Mouse (Mus musculus) myocyte (in vitro differentiated cells): ENCODE measurements around the gene Fbxl19. TPM values are rescaled to one million over a fixed set of nuclear protein-coding genes. Genes with fewer than 3 reads are reported as not detected.

Experiments
- H3K27me3 ChIP-seq: one replicate; pipeline ENCODE4 v1.6.1; 2011; ENCODE audit not compliant: control insufficient read depth, insufficient read depth, insufficient read length
- H3K36me3 ChIP-seq: one replicate; pipeline ENCODE4 v1.6.1; 2011; ENCODE audit not compliant: control insufficient read depth, insufficient read depth
- H3K4me2 ChIP-seq: one replicate; pipeline ENCODE4 v1.6.1; 2011; ENCODE audit warnings: low read depth, control low read depth
- H3K4me3 ChIP-seq: one replicate; pipeline ENCODE4 v1.5.1; 2011; ENCODE audit warnings: mild to moderate bottlenecking, control low read depth, moderate library complexity
- H3K79me2 ChIP-seq: one replicate; pipeline ENCODE4 v1.6.1; 2011; ENCODE audit not compliant: control insufficient read depth, insufficient read depth
- H3ac ChIP-seq: one replicate; pipeline ENCODE4 v1.6.1; 2011; ENCODE audit not compliant: control insufficient read depth, insufficient read length
- CEBPB ChIP-seq: IDR thresholded peaks from 2 replicates; pipeline ENCODE4 v1.6.1; 2011; ENCODE audit warnings: mild to moderate bottlenecking, moderate library complexity; ENCODE audit not compliant: poor library complexity, insufficient read depth, severe bottlenecking
- E2F4 ChIP-seq: IDR thresholded peaks from one replicate; pipeline ENCODE4 v1.6.1; 2011; ENCODE audit warnings: mild to moderate bottlenecking, control low read depth, moderate library complexity; ENCODE audit not compliant: insufficient read depth
- MAX ChIP-seq: IDR thresholded peaks from one replicate; pipeline ENCODE4 v1.6.1; 2011; ENCODE audit warnings: low read depth, mild to moderate bottlenecking, control low read depth
- MYOD1 ChIP-seq, 3 experiments: IDR thresholded peaks; one replicate each; pipeline ENCODE4 v1.6.1; 2011; ENCODE audit warnings: control low read depth in 2 of 3, low read depth in 2 of 3, mild to moderate bottlenecking in 2 of 3, moderate library complexity in 1 of 3; ENCODE audit not compliant: insufficient read length in 2 of 3, control insufficient read depth in 1 of 3
- MYOG ChIP-seq, 3 experiments: IDR thresholded peaks; one replicate each; pipeline ENCODE4 v1.6.1; 2011; ENCODE audit warnings: control low read depth in 2 of 3, low read depth in 2 of 3, mild to moderate bottlenecking in 2 of 3; ENCODE audit not compliant: insufficient read length in 2 of 3, control insufficient read depth in 1 of 3, insufficient read depth in 1 of 3
- POLR2A ChIP-seq: IDR thresholded peaks from one replicate; pipeline ENCODE4 v1.6.1; 2011; ENCODE audit warnings: low read depth, mild to moderate bottlenecking, control low read depth, moderate library complexity; ENCODE audit not compliant: insufficient read length
- POLR2AphosphoS2 ChIP-seq: IDR thresholded peaks from one replicate; pipeline ENCODE4 v1.6.1; 2011; ENCODE audit warnings: low read depth, control low read depth; ENCODE audit not compliant: insufficient read length
- REST ChIP-seq: IDR thresholded peaks from one replicate; pipeline ENCODE4 v1.6.1; 2011; ENCODE audit warnings: mild to moderate bottlenecking, control low read depth, moderate library complexity; ENCODE audit not compliant: insufficient read depth, insufficient read length
- SRF ChIP-seq: IDR thresholded peaks from one replicate; pipeline ENCODE4 v1.6.1; 2011; ENCODE audit warnings: low read depth; ENCODE audit not compliant: control insufficient read depth, insufficient read length
- TCF12 ChIP-seq: IDR thresholded peaks from one replicate; pipeline ENCODE4 v1.6.1; 2011; ENCODE audit warnings: mild to moderate bottlenecking, control low read depth; ENCODE audit not compliant: poor library complexity, insufficient read depth, severe bottlenecking
- TCF3 ChIP-seq: IDR thresholded peaks from one replicate; pipeline ENCODE4 v1.6.1; 2011; ENCODE audit warnings: low read depth, control low read depth; ENCODE audit not compliant: insufficient read length
- USF1 ChIP-seq: IDR thresholded peaks from one replicate; pipeline ENCODE4 v1.6.1; 2011; ENCODE audit warnings: low read depth, mild to moderate bottlenecking, control low read depth, moderate library complexity
- polyA plus RNA-seq: library from polyadenylated mRNA; unstranded; fragments of >200 nt; fragmentation: generic; extraction: Trizol; gene quantifications from one replicate; pipeline ENCODE4 v1.2.1, GENCODE M21; 2012; ENCODE audit warnings: missing spikeins

Gene Fbxl19
- polyA plus RNA-seq, 1 experiment, result 11.9 TPM

- Histone ChIP-seq H3K27me3 (no peaks in the 10 kb centered on the region), H3ac (no peak overlapping the region), H3K79me2 (no peaks in the 10 kb centered on the region), H3K36me3 (peaks cover 10% of the 10 kb centered on the region), H3K4me2 (no peak overlapping the region), H3K4me3 (no peak overlapping the region)
- TF ChIP-seq REST, result no peak
- no peak for TF ChIP-seq MAX
- TF ChIP-seq SRF, result no peak
- TF ChIP-seq POLR2A, result no peak
- TF ChIP-seq CEBPB, result no peak
Measured at GRCm38 (mm10) chr7:127802313-127802712, 58.0 kb downstream of the Fbxl19 start.

GRCm38 (mm10) chr7:127808821-127809220 is 64.5 kb downstream of the Fbxl19 start:
- no peaks in the 10 kb centered on the region for H3K79me2 ChIP-seq
- no peak overlapping the region for H3ac ChIP-seq
- no peak overlapping the region for H3K4me2 ChIP-seq
- H3K36me3 ChIP-seq, result no peaks in the 10 kb centered on the region
- H3K27me3 ChIP-seq, result no peaks in the 10 kb centered on the region
- no peak overlapping the region for H3K4me3 ChIP-seq
- TF ChIP-seq POLR2AphosphoS2 (no peak), E2F4 (no peak), REST (no peak), POLR2A (no peak), CEBPB (no peak), USF1 (no peak), MYOD1 (IDR thresholded peaks at IDR 0.05; ENCODE audit: control insufficient read depth in 1 of 3, insufficient read length in 2 of 3, low read depth in 2 of 3) (no peak), MYOG (IDR thresholded peaks at IDR 0.05; ENCODE audit: control insufficient read depth in 1 of 3, insufficient read depth in 1 of 3, insufficient read length in 2 of 3, low read depth in 2 of 3) (no peak), TCF12 (no peak)

DNA sequence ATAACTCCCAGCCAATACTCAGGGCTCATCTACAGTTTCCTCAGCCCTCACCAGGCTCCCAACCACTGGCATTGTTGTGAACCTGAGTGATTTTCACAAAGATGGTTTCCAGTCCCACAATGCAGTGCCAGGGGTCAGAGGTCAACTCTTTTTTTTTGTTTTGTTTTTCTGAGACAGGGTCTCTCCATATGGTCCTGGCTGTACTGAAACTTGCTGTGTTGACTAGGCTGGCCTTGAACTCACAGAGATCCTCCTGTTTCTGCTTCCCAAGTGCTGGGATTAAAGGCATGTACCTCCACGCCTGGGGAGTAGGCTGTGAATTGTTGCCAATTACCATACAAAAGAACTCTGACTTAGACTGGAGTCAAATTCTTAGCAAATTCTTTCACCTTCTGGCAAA is 65.5 kb downstream of the Fbxl19 start:
- no peaks in the 10 kb centered on the region for H3K27me3 ChIP-seq
- no peak overlapping the region for H3K4me2 ChIP-seq
- H3ac ChIP-seq, result no peak overlapping the region
- H3K4me3 ChIP-seq, result no peak overlapping the region
- TF ChIP-seq SRF (no peak), CEBPB (no peak), USF1 (no peak), REST (no peak), MAX (no peak), TCF12 (no peak), MYOG (IDR thresholded peaks at IDR 0.05; ENCODE audit: control insufficient read depth in 1 of 3, insufficient read depth in 1 of 3, insufficient read length in 2 of 3, low read depth in 2 of 3) (no peak), TCF3 (no peak)
- H3K79me2 ChIP-seq, result no peaks in the 10 kb centered on the region
- no peaks in the 10 kb centered on the region for H3K36me3 ChIP-seq

- Histone ChIP-seq H3K4me3 (no peak overlapping the region), H3K79me2 (no peaks in the 10 kb centered on the region)
Measured at GRCm38 (mm10) chr7:127810650-127811049, 66.3 kb downstream of the Fbxl19 start.

GRCm38 (mm10) chr7:127811240-127811639 is 66.9 kb downstream of the Fbxl19 start:
- H3K4me3 ChIP-seq, result no peak overlapping the region
- no peaks in the 10 kb centered on the region for H3K36me3 ChIP-seq
- H3K79me2 ChIP-seq, result no peaks in the 10 kb centered on the region
- TF ChIP-seq SRF (no peak), MAX (no peak), MYOG (IDR thresholded peaks at IDR 0.05; ENCODE audit: control insufficient read depth in 1 of 3, insufficient read depth in 1 of 3, insufficient read length in 2 of 3, low read depth in 2 of 3) (no peak), USF1 (no peak), E2F4 (no peak), REST (no peak), CEBPB (no peak), TCF12 (no peak), MYOD1 (IDR thresholded peaks at IDR 0.05; ENCODE audit: control insufficient read depth in 1 of 3, insufficient read length in 2 of 3, low read depth in 2 of 3) (no peak), TCF3 (no peak), POLR2A (no peak), POLR2AphosphoS2 (no peak)
- H3ac ChIP-seq, result no peak overlapping the region
- no peaks in the 10 kb centered on the region for H3K27me3 ChIP-seq
- no peak overlapping the region for H3K4me2 ChIP-seq

More at GRCm38 (mm10) chr7:127810650-127811049, 66.3 kb downstream of the Fbxl19 start:
- no peak for TF ChIP-seq E2F4
- TF ChIP-seq MYOG (IDR thresholded peaks at IDR 0.05; ENCODE audit: control insufficient read depth in 1 of 3, insufficient read depth in 1 of 3, insufficient read length in 2 of 3, low read depth in 2 of 3), result no peak
- TF ChIP-seq USF1, result no peak
- no peak for TF ChIP-seq REST
- TF ChIP-seq SRF, result no peak
- no peak for TF ChIP-seq TCF12
- no peak for TF ChIP-seq POLR2A
- TF ChIP-seq MYOD1 (IDR thresholded peaks at IDR 0.05; ENCODE audit: control insufficient read depth in 1 of 3, insufficient read length in 2 of 3, low read depth in 2 of 3), result no peak
- no peak for TF ChIP-seq CEBPB
- TF ChIP-seq MAX, result no peak
- TF ChIP-seq TCF3, result no peak
- no peak for TF ChIP-seq POLR2AphosphoS2
- H3K4me2 ChIP-seq, result no peak overlapping the region
- no peak overlapping the region for H3ac ChIP-seq
- H3K36me3 ChIP-seq, result no peaks in the 10 kb centered on the region
- no peaks in the 10 kb centered on the region for H3K27me3 ChIP-seq
